Mouse (Mus musculus) midbrain, embryonic 15.5 days (tissue): ENCODE measurements around the gene Snx8. TPM values are rescaled to one million over a fixed set of nuclear protein-coding genes. Genes with fewer than 3 reads are reported as not detected.

Source experiments
- ATAC-seq: fragments of 200-750 bp; cut with Nextera tagmentation; replicated peaks from 2 replicates; pipeline ENCODE4 v1.8.0; 2017; ENCODE audit warnings: moderate TSS enrichment
- H3K27ac ChIP-seq: fragments of 300-500 bp; sonication (generic); 2 replicates; pipeline ENCODE4 v1.5.1; 2015; ENCODE audit warnings: mild to moderate bottlenecking, inconsistent platforms
- H3K27me3 ChIP-seq: fragments of 300-500 bp; sonication (generic); replicated peaks from 2 replicates; pipeline ENCODE4 v1.6.1; 2015; ENCODE audit warnings: inconsistent platforms
- H3K36me3 ChIP-seq: fragments of 300-500 bp; sonication (generic); replicated peaks from 2 replicates; pipeline ENCODE4 v1.6.1; 2015; ENCODE audit warnings: inconsistent platforms
- H3K4me1 ChIP-seq: fragments of 300-500 bp; sonication (generic); 2 replicates; pipeline ENCODE4 v1.6.1; 2015; ENCODE audit warnings: inconsistent platforms
- H3K4me2 ChIP-seq: fragments of 300-500 bp; sonication (generic); 2 replicates; pipeline ENCODE4 v1.6.1; 2015; ENCODE audit warnings: inconsistent platforms, mild to moderate bottlenecking, moderate library complexity
- H3K4me3 ChIP-seq: fragments of 300-500 bp; sonication (generic); 2 replicates; pipeline ENCODE4 v1.5.1; 2015; ENCODE audit warnings: mild to moderate bottlenecking, inconsistent platforms
- H3K9ac ChIP-seq: fragments of 300-500 bp; sonication (generic); 2 replicates; pipeline ENCODE4 v1.6.1; 2015; ENCODE audit warnings: mild to moderate bottlenecking, inconsistent platforms
- H3K9me3 ChIP-seq: fragments of 300-500 bp; sonication (generic); 2 replicates; pipeline ENCODE4 v1.6.1; 2016; ENCODE audit warnings: inconsistent platforms
- WGBS: fragments of 180-500 bp; shearing (Covaris S2); methylation state at CpG from one replicate; pipeline ENCODE4 v1.1.7; 2015; ENCODE audit warnings: mixed read lengths; 5-methylcytosine and 5-hydroxymethylcytosine counted together
- polyA plus RNA-seq: library from polyadenylated mRNA; unstranded; fragments of >200 nt; fragmentation: Nextera tagmentation; extraction: Ambion mirVana; gene quantifications from 2 replicates; pipeline ENCODE4 v1.2.1, GENCODE M21; 2015

The Snx8 gene
- polyA plus RNA-seq, 1 experiment from 2014 or later: 40.5 TPM

- H3K4me1 ChIP-seq: peaks cover 15% of the 10 kb centered on the region
- no peak overlapping the region for H3K4me3 ChIP-seq
- no peak overlapping the region for H3K27ac ChIP-seq
- H3K9me3 ChIP-seq: no peaks in the 10 kb centered on the region
- H3K9ac ChIP-seq: no peak overlapping the region
- no peak for ATAC-seq
- no peaks in the 10 kb centered on the region for H3K27me3 ChIP-seq
- 35% methylated on average over 2 of the region's 2 CpGs for WGBS
- no peak overlapping the region for H3K4me2 ChIP-seq
- H3K36me3 ChIP-seq: 0 out of 2 replicates have a peak, but pooled peaks cover 10% of the 10 kb centered on the region
Measured at GRCm38 (mm10) chr5:140333631-140334030, 55.4 kb downstream of the Snx8 start.

- H3K4me3 ChIP-seq: no peak overlapping the region
- H3K27me3 ChIP-seq: no peaks in the 10 kb centered on the region
- H3K9me3 ChIP-seq: no peaks in the 10 kb centered on the region
- H3K36me3 ChIP-seq: 0 out of 2 replicates have a peak, but pooled peaks cover 4% of the 10 kb centered on the region
- H3K4me2 ChIP-seq: peak overlapping the region; percentile 92; the same call in 1 of the 2 replicates
- H3K4me1 ChIP-seq: peaks cover 15% of the 10 kb centered on the region
- no peak for ATAC-seq
- no peak overlapping the region for H3K9ac ChIP-seq
- no peak overlapping the region for H3K27ac ChIP-seq
- WGBS: 65% methylated on average over 4 of the region's 4 CpGs
Measured at GRCm38 (mm10) chr5:140332519-140332918, 56.5 kb downstream of the Snx8 start.

- ATAC-seq: peak; percentile 78
- peak within 1 kb of the TSS; percentile 92 for H3K4me2 ChIP-seq
- H3K4me3 ChIP-seq: peak within 1 kb of the TSS; percentile 51
- whole genome bisulfite sequencing: under 1% methylated on average over 39 of the region's 39 CpGs
- H3K9me3 ChIP-seq: no peaks in the 10 kb centered on the region
- H3K27ac ChIP-seq: peak within 1 kb of the TSS; percentile 77
- H3K27me3 ChIP-seq: no peaks in the 10 kb centered on the region
- peak within 1 kb of the TSS; percentile 77 for H3K9ac ChIP-seq
- H3K4me1 ChIP-seq: peaks cover 15% of the 10 kb centered on the region
- 0 out of 2 replicates have a peak, but pooled peaks cover 4% of the 10 kb centered on the region for H3K36me3 ChIP-seq
Measured at GRCm38 (mm10) chr5:140331615-140332512, 57.2 kb downstream of the Snx8 start, which contains the start of gene Mrm2. Mrm2 (minus strand) TSS chr5:140331898.

GRCm38 (mm10) chr5:140324058-140324457 is 65.0 kb downstream of the Snx8 start:
- H3K4me2 ChIP-seq: no peak overlapping the region
- WGBS: 94% methylated on average over 5 of the region's 5 CpGs
- H3K27ac ChIP-seq: no peak overlapping the region
- no peaks in the 10 kb centered on the region for H3K9me3 ChIP-seq
- H3K36me3 ChIP-seq: no peaks in the 10 kb centered on the region
- no peaks in the 10 kb centered on the region for H3K27me3 ChIP-seq
- ATAC-seq: no peak
- peaks cover 18% of the 10 kb centered on the region for H3K4me1 ChIP-seq
- no peak overlapping the region for H3K4me3 ChIP-seq
- no peak overlapping the region for H3K9ac ChIP-seq

GRCm38 (mm10) chr5:140321756-140322575 is 67.1 kb downstream of the Snx8 start:
- ATAC-seq: peak; percentile 37; the same call in 1 of the 2 replicates
- H3K4me2 ChIP-seq: peak overlapping the region; percentile 70
- H3K4me1 ChIP-seq: peaks cover 18% of the 10 kb centered on the region
- no peaks in the 10 kb centered on the region for H3K9me3 ChIP-seq
- peak overlapping the region; percentile 99 for H3K9ac ChIP-seq
- H3K27me3 ChIP-seq: no peaks in the 10 kb centered on the region
- H3K36me3 ChIP-seq: no peaks in the 10 kb centered on the region
- H3K27ac ChIP-seq: peak overlapping the region; percentile 83
- H3K4me3 ChIP-seq: peak overlapping the region; percentile 98
- WGBS: under 1% methylated on average over 17 of the region's 17 CpGs

- peak within 1 kb of the TSS; percentile 98 for H3K4me3 ChIP-seq
- peaks cover 18% of the 10 kb centered on the region for H3K4me1 ChIP-seq
- peak within 1 kb of the TSS; percentile 70 for H3K4me2 ChIP-seq
- H3K9me3 ChIP-seq: no peaks in the 10 kb centered on the region
- H3K27ac ChIP-seq: peak within 1 kb of the TSS; percentile 83
- H3K27me3 ChIP-seq: no peaks in the 10 kb centered on the region
- under 1% methylated on average over 60 of the region's 60 CpGs for WGBS
- H3K9ac ChIP-seq: peak within 1 kb of the TSS; percentile 99
- no peaks in the 10 kb centered on the region for H3K36me3 ChIP-seq
- peak; percentile 90 for ATAC-seq
Measured at GRCm38 (mm10) chr5:140321042-140321755, 67.9 kb downstream of the Snx8 start, which contains the start of the genes Mad1l1 and Nudt1. Mad1l1 (minus strand) TSS chr5:140321552. Nudt1 (plus strand) TSS chr5:140321656.

- no peak for ATAC-seq
- no peak overlapping the region for H3K9ac ChIP-seq
- 89% methylated on average over 3 of the region's 3 CpGs for WGBS
- H3K27ac ChIP-seq: no peak overlapping the region
- peaks cover 6% of the 10 kb centered on the region; the same call in 1 of the 2 replicates for H3K36me3 ChIP-seq
- H3K4me2 ChIP-seq: no peak overlapping the region
- H3K27me3 ChIP-seq: no peaks in the 10 kb centered on the region
- H3K4me1 ChIP-seq: peaks cover 13% of the 10 kb centered on the region
- H3K9me3 ChIP-seq: no peaks in the 10 kb centered on the region
- no peak overlapping the region for H3K4me3 ChIP-seq
Measured at GRCm38 (mm10) chr5:140316716-140317115, 72.3 kb downstream of the Snx8 start.

- H3K27me3 ChIP-seq: no peaks in the 10 kb centered on the region
- H3K4me1 ChIP-seq: no peaks in the 10 kb centered on the region
- H3K9me3 ChIP-seq: no peaks in the 10 kb centered on the region
- H3K4me3 ChIP-seq: no peak overlapping the region
- no peak for ATAC-seq
- H3K36me3 ChIP-seq: peaks cover 21% of the 10 kb centered on the region
- H3K4me2 ChIP-seq: no peak overlapping the region
- no peak overlapping the region for H3K27ac ChIP-seq
- WGBS: 91% methylated on average over 14 of the region's 14 CpGs
- no peak overlapping the region for H3K9ac ChIP-seq
Measured at GRCm38 (mm10) chr5:140307602-140308001, 81.5 kb downstream of the Snx8 start.

GRCm38 (mm10) chr5:140306016-140306415 is 83.0 kb downstream of the Snx8 start:
- H3K36me3 ChIP-seq: peaks cover 31% of the 10 kb centered on the region
- H3K9ac ChIP-seq: no peak overlapping the region
- H3K9me3 ChIP-seq: no peaks in the 10 kb centered on the region
- H3K27me3 ChIP-seq: no peaks in the 10 kb centered on the region
- H3K4me3 ChIP-seq: no peak overlapping the region
- no peak overlapping the region for H3K4me2 ChIP-seq
- no peaks in the 10 kb centered on the region for H3K4me1 ChIP-seq
- no peak for ATAC-seq
- 69% methylated on average over 8 of the region's 8 CpGs for WGBS
- no peak overlapping the region for H3K27ac ChIP-seq

- Histone ChIP-seq H3K27ac (no peak overlapping the region), H3K4me1 (no peaks in the 10 kb centered on the region), H3K4me2 (no peak overlapping the region), H3K27me3 (no peaks in the 10 kb centered on the region), H3K4me3 (no peak overlapping the region), H3K9me3 (no peaks in the 10 kb centered on the region), H3K9ac (no peak overlapping the region), H3K36me3 (peaks cover 39% of the 10 kb centered on the region)
- no peak for ATAC-seq
- WGBS: 86% methylated on average over 4 of the region's 4 CpGs
Measured at GRCm38 (mm10) chr5:140298291-140298690, 90.8 kb downstream of the Snx8 start.

GRCm38 (mm10) chr5:140292152-140292551 is 96.9 kb downstream of the Snx8 start:
- Histone ChIP-seq H3K4me2 (no peak overlapping the region), H3K4me1 (no peaks in the 10 kb centered on the region), H3K4me3 (no peak overlapping the region), H3K27ac (no peak overlapping the region), H3K27me3 (no peaks in the 10 kb centered on the region), H3K9ac (no peak overlapping the region), H3K9me3 (no peaks in the 10 kb centered on the region), H3K36me3 (peaks cover 12% of the 10 kb centered on the region; the same call in 1 of the 2 replicates)
- 80% methylated on average over 1 of the region's 1 CpGs for WGBS
- ATAC-seq: 0 out of 2 replicates have a peak, but pooled peaks have one; percentile 50
